Mouse (Mus musculus): Measurements from ENCODE around the gene Mettl7b. TPM values are rescaled to one million over a fixed set of nuclear protein-coding genes. Genes with fewer than 3 reads are reported as not detected.

The Mettl7b gene
- polyA plus RNA-seq, 1 experiment: not detected

DNA sequence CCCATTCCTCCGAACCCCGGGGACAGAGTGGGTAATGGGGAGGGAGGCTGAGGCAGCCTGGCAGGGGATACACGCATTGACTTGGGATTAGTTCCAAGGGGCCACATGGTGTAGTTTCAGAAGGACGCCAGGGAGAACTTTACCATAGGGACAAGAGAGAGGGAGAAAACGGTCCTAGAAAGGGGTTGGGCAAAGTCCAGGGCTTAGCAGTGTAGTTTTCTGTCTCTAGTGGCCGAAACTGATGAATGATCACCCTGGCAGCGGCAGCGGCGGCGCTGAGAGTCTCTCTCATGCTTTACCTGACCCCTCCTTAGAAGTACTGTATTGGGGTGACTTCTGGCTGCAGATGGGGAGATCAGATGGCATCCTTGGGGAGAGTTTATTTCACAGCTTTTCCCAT lies 2.4 kb downstream of the Mettl7b start:
- 76% methylated on average over 10 of the region's 10 CpGs for WGBS
- TF ChIP-seq POLR2A (IDR thresholded peaks at IDR 0.05; ENCODE audit: insufficient read depth, low read depth, low read length): no peak
- no peak for TF ChIP-seq CTCF (IDR thresholded peaks at IDR 0.05; ENCODE audit: insufficient read depth, low read depth, low read length)
- H3K4me1 ChIP-seq (ENCODE audit: control insufficient read depth, insufficient read depth, low read length): no peaks in the 10 kb centered on the region

DNA sequence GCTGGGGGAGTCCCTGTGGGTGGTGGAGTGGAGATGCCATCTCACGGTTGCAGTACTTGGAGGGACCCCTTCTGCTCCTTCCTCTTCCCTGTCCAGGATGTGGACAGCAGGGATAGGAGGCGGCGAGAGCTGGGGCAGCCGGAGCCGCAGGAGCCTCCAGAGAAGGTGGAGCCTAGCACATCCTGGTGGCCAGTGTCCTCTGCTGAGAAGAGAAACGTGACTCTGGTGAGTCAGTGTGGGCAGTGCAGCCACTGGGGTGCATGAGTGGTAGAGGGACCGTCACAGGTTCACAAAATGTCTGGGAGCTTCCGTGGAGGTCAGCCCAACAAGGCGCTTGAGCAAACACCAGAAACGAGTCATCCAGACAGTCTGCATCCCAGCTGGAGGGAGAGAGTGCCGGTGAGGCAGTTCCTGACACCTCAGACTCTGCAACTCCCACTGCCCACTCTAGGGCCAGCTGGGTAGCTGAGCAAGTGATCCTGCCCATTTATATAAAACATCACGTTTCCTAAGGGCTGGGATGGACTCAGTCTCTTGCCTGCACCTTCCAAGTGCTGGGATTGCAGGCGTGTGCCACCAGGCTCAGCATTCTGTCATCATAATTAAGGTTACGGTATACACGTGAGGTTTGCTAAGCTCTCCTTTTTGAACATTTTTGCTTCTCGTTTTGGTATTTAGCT lies 10.4 kb downstream of the Mettl7b start:
- no peak for TF ChIP-seq POLR2A (IDR thresholded peaks at IDR 0.05; ENCODE audit: insufficient read depth, low read depth, low read length)
- no peak for TF ChIP-seq CTCF (IDR thresholded peaks at IDR 0.05; ENCODE audit: insufficient read depth, low read depth, low read length)
- 66% methylated on average over 16 of the region's 16 CpGs for WGBS
- Histone ChIP-seq H3K27ac (ENCODE audit: insufficient read depth, low read depth, low read length) (no peak overlapping the region), H3K4me1 (ENCODE audit: control insufficient read depth, insufficient read depth, low read length) (no peaks in the 10 kb centered on the region), H3K4me3 (ENCODE audit: insufficient read depth, low read depth, low read length) (no peak overlapping the region)

More for the DNA sequence above, 2.4 kb downstream of the Mettl7b start:
- H3K27ac ChIP-seq (ENCODE audit: insufficient read depth, low read depth, low read length): no peak overlapping the region
- no peak overlapping the region for H3K4me3 ChIP-seq (ENCODE audit: insufficient read depth, low read depth, low read length)

DNA sequence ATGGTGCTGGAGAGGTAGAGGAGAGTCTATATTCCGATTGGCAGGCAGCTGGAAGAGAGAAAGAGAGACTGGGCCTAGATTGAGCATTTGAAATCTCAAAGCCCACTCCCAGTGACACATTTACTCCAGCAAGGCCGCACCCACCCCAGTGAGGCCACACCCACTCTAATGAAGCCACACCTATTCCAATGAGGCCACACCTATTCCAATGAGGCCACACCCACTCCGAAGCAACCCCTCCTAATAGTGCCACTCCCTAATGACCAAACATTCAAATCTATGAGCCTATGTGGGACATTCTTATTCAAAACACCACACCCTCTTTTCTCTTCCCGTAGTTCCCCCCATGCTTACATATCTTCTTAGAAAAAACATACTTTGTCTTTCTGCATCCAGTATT lies 13.3 kb downstream of the Mettl7b start:
- no peak for TF ChIP-seq CTCF (IDR thresholded peaks at IDR 0.05; ENCODE audit: insufficient read depth, low read depth, low read length)
- no peak for TF ChIP-seq POLR2A (IDR thresholded peaks at IDR 0.05; ENCODE audit: insufficient read depth, low read depth, low read length)
- 88% methylated on average over 4 of the region's 4 CpGs for WGBS
- no peaks in the 10 kb centered on the region for H3K4me1 ChIP-seq (ENCODE audit: control insufficient read depth, insufficient read depth, low read length)
- no peak overlapping the region for H3K4me3 ChIP-seq (ENCODE audit: insufficient read depth, low read depth, low read length)
- no peak overlapping the region for H3K27ac ChIP-seq (ENCODE audit: insufficient read depth, low read depth, low read length)

DNA sequence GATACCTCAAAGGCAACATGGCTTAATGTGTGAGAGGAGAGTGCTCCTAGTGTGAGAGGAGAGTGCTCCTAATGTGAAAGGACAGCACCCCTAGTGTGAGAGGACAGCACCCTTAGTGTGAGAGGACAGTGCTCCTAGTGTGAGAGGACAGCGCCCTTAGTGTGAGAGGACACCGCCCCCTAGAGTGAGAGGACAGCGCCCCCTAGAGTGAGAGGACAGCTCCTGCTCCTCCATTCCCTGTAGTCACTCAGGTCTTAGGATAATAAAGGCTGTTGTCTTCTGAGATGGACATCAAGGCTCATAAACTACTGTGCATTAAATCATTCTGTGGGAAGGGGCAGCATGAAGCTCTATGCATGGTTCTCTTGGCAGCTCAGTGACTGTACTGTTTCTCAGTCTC lies 15.1 kb downstream of the Mettl7b start:
- Histone ChIP-seq H3K4me3 (ENCODE audit: insufficient read depth, low read depth, low read length) (no peak overlapping the region), H3K27ac (ENCODE audit: insufficient read depth, low read depth, low read length) (no peak overlapping the region), H3K4me1 (ENCODE audit: control insufficient read depth, insufficient read depth, low read length) (no peaks in the 10 kb centered on the region)
- no peak for TF ChIP-seq CTCF (IDR thresholded peaks at IDR 0.05; ENCODE audit: insufficient read depth, low read depth, low read length)
- TF ChIP-seq POLR2A (IDR thresholded peaks at IDR 0.05; ENCODE audit: insufficient read depth, low read depth, low read length): no peak
- WGBS: 16% methylated on average over 3 of the region's 3 CpGs

DNA sequence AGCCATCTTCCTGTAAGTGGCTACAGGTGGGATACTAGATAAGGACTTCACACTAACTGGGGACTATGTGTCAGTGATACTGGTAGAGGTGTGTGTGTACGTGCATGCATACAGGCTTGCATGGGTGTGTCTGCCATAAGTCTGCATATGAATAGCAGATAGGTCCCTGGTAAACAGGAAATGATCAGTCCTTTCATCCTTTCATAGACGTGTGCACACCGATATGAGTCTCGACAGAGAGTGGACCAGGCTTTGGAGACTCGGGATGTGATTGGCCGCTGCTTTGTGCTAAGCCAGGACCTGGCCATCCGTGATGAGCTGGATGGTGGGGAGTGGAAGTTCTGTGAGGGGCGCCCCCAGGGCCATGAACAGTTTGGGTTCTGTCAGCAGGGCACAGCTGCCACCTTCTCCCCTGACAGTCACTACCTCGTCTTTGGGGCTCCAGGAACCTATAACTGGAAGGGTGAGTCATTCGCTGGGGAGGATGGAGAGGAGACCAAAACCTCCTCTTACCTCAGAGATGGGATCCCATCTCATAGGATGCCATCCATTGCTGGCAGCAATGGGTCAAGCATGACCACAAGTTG lies 20.2 kb downstream of the Mettl7b start:
- WGBS: 84% methylated on average over 10 of the region's 10 CpGs
- Histone ChIP-seq H3K4me1 (ENCODE audit: control insufficient read depth, insufficient read depth, low read length) (no peaks in the 10 kb centered on the region), H3K27ac (ENCODE audit: insufficient read depth, low read depth, low read length) (no peak overlapping the region), H3K4me3 (ENCODE audit: insufficient read depth, low read depth, low read length) (no peak overlapping the region)
- no peak for TF ChIP-seq CTCF (IDR thresholded peaks at IDR 0.05; ENCODE audit: insufficient read depth, low read depth, low read length)
- no peak for TF ChIP-seq POLR2A (IDR thresholded peaks at IDR 0.05; ENCODE audit: insufficient read depth, low read depth, low read length)

DNA sequence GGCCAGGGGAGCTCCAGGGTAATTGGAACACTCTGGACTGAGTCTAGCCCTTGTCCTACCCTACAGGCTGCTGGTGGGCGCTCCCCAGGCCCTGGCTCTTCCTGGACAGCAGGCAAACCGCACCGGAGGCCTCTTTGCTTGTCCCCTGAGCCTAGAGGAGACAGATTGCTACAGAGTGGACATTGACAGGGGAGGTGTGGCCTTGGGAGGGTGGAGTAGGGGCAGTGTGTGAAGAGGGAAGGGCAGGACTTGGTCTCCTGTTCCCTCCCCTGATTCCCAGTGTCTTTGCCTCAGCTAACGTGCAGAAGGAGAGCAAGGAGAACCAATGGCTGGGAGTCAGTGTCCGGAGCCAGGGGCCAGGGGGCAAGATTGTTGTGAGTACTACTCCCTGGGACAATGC lies 21.8 kb downstream of the Mettl7b start:
- WGBS: 84% methylated on average over 5 of the region's 5 CpGs
- Histone ChIP-seq H3K4me3 (ENCODE audit: insufficient read depth, low read depth, low read length) (no peak overlapping the region), H3K27ac (ENCODE audit: insufficient read depth, low read depth, low read length) (no peak overlapping the region), H3K4me1 (ENCODE audit: control insufficient read depth, insufficient read depth, low read length) (peaks cover 7% of the 10 kb centered on the region)
- no peak for TF ChIP-seq POLR2A (IDR thresholded peaks at IDR 0.05; ENCODE audit: insufficient read depth, low read depth, low read length)
- no peak for TF ChIP-seq CTCF (IDR thresholded peaks at IDR 0.05; ENCODE audit: insufficient read depth, low read depth, low read length)

DNA sequence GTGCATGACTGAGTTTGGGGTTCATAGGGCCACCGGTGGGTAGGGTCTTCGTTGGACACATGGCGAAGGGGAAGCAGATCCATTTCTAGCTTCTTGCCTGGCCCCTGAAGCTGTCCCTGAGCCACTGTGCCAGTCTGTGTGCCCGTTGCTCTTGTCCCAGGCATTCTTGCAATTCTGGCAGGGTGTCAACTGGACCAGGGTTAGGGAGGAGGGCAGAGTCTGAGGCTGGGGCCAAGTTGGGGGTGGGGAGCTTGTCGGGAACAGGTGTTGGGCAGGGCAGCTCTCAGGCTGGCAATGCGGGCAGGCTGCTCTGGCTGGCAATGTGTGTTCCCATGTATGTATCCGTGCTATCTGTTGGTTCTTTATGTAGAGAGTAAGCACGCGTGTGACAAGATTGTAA lies 22.3 kb downstream of the Mettl7b start:
- Histone ChIP-seq H3K4me1 (ENCODE audit: control insufficient read depth, insufficient read depth, low read length) (peaks cover 10% of the 10 kb centered on the region), H3K4me3 (ENCODE audit: insufficient read depth, low read depth, low read length) (no peak overlapping the region), H3K27ac (ENCODE audit: insufficient read depth, low read depth, low read length) (no peak overlapping the region)
- 69% methylated on average over 9 of the region's 9 CpGs for WGBS
- TF ChIP-seq POLR2A (IDR thresholded peaks at IDR 0.05; ENCODE audit: insufficient read depth, low read depth, low read length) (no peak), CTCF (IDR thresholded peaks at IDR 0.05; ENCODE audit: insufficient read depth, low read depth, low read length) (no peak)

DNA sequence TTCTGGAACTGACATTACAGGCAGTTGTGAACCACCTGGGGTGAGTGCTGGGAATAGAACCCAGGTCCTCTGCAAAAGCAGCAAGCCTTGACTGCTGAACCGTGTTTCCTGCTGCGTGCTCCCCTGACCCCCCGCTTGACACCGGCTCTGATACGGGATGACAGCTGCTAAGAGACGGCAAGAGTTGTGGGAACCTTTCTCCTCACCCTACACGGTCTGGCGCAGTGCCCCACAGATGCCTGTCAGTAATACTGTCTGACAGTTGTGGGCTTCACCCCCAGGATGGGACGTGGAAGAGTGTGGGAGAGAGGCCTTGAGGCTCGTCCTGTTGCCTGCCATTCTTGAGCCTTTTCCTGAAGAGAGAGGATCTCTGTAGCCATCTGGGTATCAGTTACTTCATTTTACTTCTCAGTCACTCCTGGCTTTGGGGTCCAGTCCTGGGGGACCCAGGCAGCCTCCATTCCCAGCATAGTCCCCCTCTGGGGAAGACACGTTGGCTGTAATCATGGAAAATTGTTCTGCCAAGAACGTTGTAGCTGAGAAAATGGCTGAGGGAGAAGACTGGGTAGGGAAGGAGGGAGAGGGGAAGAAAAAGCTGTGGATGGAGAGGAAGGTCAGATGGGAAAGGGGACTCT lies 22.9 kb downstream of the Mettl7b start:
- no peak for TF ChIP-seq POLR2A (IDR thresholded peaks at IDR 0.05; ENCODE audit: insufficient read depth, low read depth, low read length)
- no peak for TF ChIP-seq CTCF (IDR thresholded peaks at IDR 0.05; ENCODE audit: insufficient read depth, low read depth, low read length)
- 80% methylated on average over 12 of the region's 12 CpGs for WGBS
- no peak overlapping the region for H3K4me3 ChIP-seq (ENCODE audit: insufficient read depth, low read depth, low read length)

DNA sequence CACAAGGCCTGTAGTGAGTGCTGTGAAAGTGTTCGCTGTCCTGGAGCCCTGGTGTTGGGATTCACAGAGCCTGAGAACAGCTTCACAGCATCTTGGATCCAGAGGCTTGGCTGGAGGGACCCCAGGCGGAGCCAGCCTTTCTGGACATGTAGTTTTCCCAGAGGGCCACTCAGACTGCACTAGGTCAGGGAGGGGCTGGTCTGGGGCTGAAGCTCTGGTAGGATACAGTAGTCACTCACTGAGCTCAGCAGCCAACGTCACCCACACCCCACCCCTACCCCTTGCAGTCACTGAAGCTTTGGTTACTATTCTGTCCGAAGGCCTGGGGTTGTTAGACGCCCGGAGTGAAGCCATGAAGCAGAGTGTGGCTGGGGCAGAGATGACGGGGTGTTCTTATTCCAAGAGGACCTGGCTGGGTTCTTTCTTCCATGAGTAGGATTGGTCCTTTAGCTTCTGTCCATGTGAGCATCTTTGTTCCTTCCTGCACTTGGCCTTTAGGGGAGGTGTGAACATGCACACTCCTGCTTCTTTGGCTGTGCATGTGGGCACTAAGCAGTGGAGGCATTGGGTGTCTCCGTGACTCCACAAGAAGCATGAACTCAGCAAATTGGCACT lies 24.9 kb downstream of the Mettl7b start:
- Histone ChIP-seq H3K27ac (ENCODE audit: insufficient read depth, low read depth, low read length) (no peak overlapping the region), H3K4me1 (ENCODE audit: control insufficient read depth, insufficient read depth, low read length) (peaks cover 12% of the 10 kb centered on the region), H3K4me3 (ENCODE audit: insufficient read depth, low read depth, low read length) (peak overlapping the region; percentile 2; the same call in 1 of the 2 replicates)
- TF ChIP-seq CTCF (IDR thresholded peaks at IDR 0.05; ENCODE audit: insufficient read depth, low read depth, low read length) (no peak), POLR2A (IDR thresholded peaks at IDR 0.05; ENCODE audit: insufficient read depth, low read depth, low read length) (no peak)
- 71% methylated on average over 8 of the region's 8 CpGs for WGBS

More for the DNA sequence above, 22.9 kb downstream of the Mettl7b start:
- Histone ChIP-seq H3K27ac (ENCODE audit: insufficient read depth, low read depth, low read length) (no peak overlapping the region), H3K4me1 (ENCODE audit: control insufficient read depth, insufficient read depth, low read length) (peaks cover 10% of the 10 kb centered on the region)
